Mouse (Mus musculus): Measurements from ENCODE around the gene Shisa9. TPM values are rescaled to one million over a fixed set of nuclear protein-coding genes. Genes with fewer than 3 reads are reported as not detected.
"Not testable (repeated sequence)": the region's sequence is repeated elsewhere in the genome, so short reads cannot be mapped to it uniquely, and the experiment has no call there.

The Shisa9 gene
- polyA plus RNA-seq (2016; fragmentation: Nextera tagmentation; extraction: Ambion mirVana), result 1.7 and 2.2 TPM in 2 replicates

DNA sequence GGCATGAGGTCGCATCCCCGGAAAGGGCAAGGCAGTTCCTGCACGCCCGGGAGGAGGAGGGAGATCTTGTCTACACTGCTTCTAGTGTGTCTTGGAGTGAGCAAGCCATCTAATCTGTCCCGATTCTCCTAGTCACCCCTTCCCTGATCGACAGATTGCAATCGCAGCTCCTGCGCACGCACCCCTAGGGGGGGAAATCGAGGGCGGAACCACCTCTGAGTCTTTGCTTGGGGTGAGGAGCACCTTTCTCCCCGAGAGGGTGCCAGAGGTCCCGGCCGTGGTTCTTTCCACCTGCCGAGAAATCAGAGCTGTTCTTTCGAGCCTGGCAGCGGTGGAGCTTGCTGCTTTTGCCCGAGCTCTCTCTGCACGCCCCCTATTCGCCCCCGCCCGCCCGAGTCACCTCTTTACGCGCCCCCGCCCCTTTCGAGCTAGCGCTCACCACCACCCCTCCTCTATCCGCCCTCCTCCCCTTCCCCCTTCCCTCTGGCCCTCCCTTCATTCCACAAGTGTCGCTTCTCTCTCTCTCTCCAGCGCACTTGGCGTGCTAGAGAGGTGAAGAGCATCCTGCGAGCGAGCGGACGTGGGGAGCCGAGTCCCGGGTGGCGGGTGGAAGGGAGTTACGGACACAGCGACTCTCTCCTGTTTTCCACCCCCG, at the start of gene Shisa9:
Gene Shisa9, plus strand, starts transcription at position 498 of the 655 bp plus-strand sequence.
- under 1% methylated on average over 42 of the region's 42 CpGs for WGBS
- H3K9ac ChIP-seq, result peak within 1 kb of the TSS; percentile 58
- H3K4me3 ChIP-seq, result peak within 1 kb of the TSS; percentile 53
- H3K27me3 ChIP-seq (replicated peaks), result peaks cover 66% of the 10 kb centered on the region
- ATAC-seq (ENCODE audit: low FRiP score, low read depth), result peak; percentile 67
- H3K27ac ChIP-seq, result no peak within 1 kb of the TSS
- no peaks in the 10 kb centered on the region for H3K36me3 ChIP-seq
- H3K9me3 ChIP-seq, result no peaks in the 10 kb centered on the region
- peak within 1 kb of the TSS; percentile 97 for H3K4me2 ChIP-seq (replicated peaks)
- peaks cover 19% of the 10 kb centered on the region for H3K4me1 ChIP-seq

GRCm38 (mm10) chr16:11940477-11940876, 43.4 kb upstream of the Shisa9 start:
- H3K9me3 ChIP-seq, result no peaks in the 10 kb centered on the region
- no peak overlapping the region for H3K4me3 ChIP-seq
- no peaks in the 10 kb centered on the region for H3K4me1 ChIP-seq
- no peaks in the 10 kb centered on the region for H3K36me3 ChIP-seq
- no peaks in the 10 kb centered on the region for H3K27me3 ChIP-seq (replicated peaks)
- no peak for ATAC-seq (ENCODE audit: low FRiP score, low read depth)
- H3K9ac ChIP-seq, result no peak overlapping the region
- no peak overlapping the region for H3K27ac ChIP-seq
- no peak overlapping the region for H3K4me2 ChIP-seq (replicated peaks)

- H3K9ac ChIP-seq, result no peak overlapping the region
- H3K27me3 ChIP-seq (replicated peaks), result no peaks in the 10 kb centered on the region
- no peak overlapping the region for H3K4me3 ChIP-seq
- 86% methylated on average over 1 of the region's 1 CpGs for WGBS
- no peak overlapping the region for H3K4me2 ChIP-seq (replicated peaks)
- no peak overlapping the region for H3K27ac ChIP-seq
- H3K36me3 ChIP-seq, result no peaks in the 10 kb centered on the region
- H3K9me3 ChIP-seq, result no peaks in the 10 kb centered on the region
- no peaks in the 10 kb centered on the region for H3K4me1 ChIP-seq
- no peak for ATAC-seq (ENCODE audit: low FRiP score, low read depth)
Observed at GRCm38 (mm10) chr16:11960691-11961090, 23.2 kb upstream of the Shisa9 start.

- Histone ChIP-seq H3K27ac (no peak overlapping the region), H3K27me3 (replicated peaks) (no peaks in the 10 kb centered on the region), H3K9ac (no peak overlapping the region), H3K9me3 (0 out of 2 replicates have a peak, but pooled peaks cover 3% of the 10 kb centered on the region), H3K4me3 (no peak overlapping the region), H3K36me3 (no peaks in the 10 kb centered on the region), H3K4me2 (replicated peaks) (no peak overlapping the region), H3K4me1 (no peaks in the 10 kb centered on the region)
- 88% methylated on average over 8 of the region's 8 CpGs for WGBS
- no peak for ATAC-seq (ENCODE audit: low FRiP score, low read depth)
Observed at GRCm38 (mm10) chr16:11966041-11966440, 17.9 kb upstream of the Shisa9 start.

GRCm38 (mm10) chr16:11966810-11967209, 17.1 kb upstream of the Shisa9 start:
- H3K27me3 ChIP-seq (replicated peaks); H3K4me2 ChIP-seq (replicated peaks); H3K9ac ChIP-seq; H3K4me1 ChIP-seq; ATAC-seq (ENCODE audit: low FRiP score, low read depth); H3K27ac ChIP-seq; H3K4me3 ChIP-seq; H3K9me3 ChIP-seq; H3K36me3 ChIP-seq: not testable (repeated sequence)
- WGBS, result 93% methylated on average over 5 of the region's 5 CpGs

DNA sequence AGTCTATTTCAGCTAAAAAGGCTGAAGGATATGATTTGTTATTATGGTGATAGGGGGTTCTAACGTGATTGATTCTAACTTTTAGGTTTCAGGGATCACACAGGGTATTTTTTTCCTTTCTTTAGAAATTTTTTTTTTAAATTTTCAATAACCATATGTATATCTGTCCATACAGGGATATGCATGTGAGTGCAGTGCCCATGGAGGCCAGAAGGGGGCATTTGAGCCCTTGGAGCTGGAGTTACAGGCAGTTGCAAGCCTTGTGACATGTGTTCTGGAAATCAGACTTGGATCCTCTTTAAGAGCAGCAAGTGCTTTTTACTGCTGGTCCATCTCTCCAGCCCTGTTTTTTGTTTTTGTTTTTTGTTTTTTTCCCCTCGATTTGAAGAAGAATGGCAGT, 16.3 kb upstream of the Shisa9 start:
- H3K9me3 ChIP-seq, result 0 out of 2 replicates have a peak, but pooled peaks cover 3% of the 10 kb centered on the region
- H3K36me3 ChIP-seq, result no peaks in the 10 kb centered on the region
- no peaks in the 10 kb centered on the region for H3K27me3 ChIP-seq (replicated peaks)
- H3K4me3 ChIP-seq, result no peak overlapping the region
- H3K4me1 ChIP-seq, result no peaks in the 10 kb centered on the region
- ATAC-seq (ENCODE audit: low FRiP score, low read depth), result no peak
- no peak overlapping the region for H3K4me2 ChIP-seq (replicated peaks)
- WGBS, result 62% methylated on average over 2 of the region's 2 CpGs
- no peak overlapping the region for H3K27ac ChIP-seq
- no peak overlapping the region for H3K9ac ChIP-seq

DNA sequence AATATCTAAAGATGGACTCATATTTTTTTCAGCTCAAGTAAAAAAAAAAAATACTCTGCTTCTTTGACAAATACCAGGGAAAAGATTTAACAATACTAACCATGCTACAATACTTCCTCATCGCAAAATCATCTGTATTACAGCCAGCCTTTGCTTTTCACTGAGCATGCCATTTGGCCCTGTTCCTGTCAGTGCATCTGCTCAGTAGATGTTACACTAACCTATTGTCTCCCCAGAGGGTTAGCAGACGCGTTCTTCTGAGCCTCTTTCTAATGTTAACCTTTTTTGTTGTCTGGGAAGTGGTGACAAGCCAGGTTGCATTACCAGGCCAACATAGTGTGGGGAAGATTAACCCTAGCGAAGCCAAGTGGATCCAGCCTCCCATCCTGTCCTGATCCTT, 10.2 kb upstream of the Shisa9 start:
- Histone ChIP-seq H3K4me2 (replicated peaks) (no peak overlapping the region), H3K4me3 (no peak overlapping the region), H3K36me3 (no peaks in the 10 kb centered on the region), H3K4me1 (no peaks in the 10 kb centered on the region), H3K27me3 (replicated peaks) (no peaks in the 10 kb centered on the region), H3K27ac (no peak overlapping the region), H3K9ac (no peak overlapping the region), H3K9me3 (no peaks in the 10 kb centered on the region)
- no peak for ATAC-seq (ENCODE audit: low FRiP score, low read depth)
- 58% methylated on average over 4 of the region's 4 CpGs for WGBS

DNA sequence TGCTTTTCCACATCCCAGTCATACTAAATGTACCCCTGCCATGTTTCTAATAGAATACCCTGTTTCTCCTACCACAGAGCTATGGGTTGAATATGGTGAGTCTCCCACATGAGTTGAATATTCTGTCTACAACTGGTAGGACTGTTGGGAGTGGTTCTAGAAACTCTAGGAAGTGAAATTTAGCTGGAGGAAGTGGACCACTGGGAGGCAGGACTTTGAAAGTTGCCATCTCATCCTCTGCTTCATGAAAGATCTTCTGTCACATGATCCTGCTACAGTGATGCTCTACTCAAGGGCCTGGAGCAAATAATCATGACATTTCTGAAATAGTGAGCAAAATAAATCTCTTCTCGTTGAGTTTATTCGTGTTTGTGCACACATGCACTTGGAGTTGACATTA, 7.2 kb upstream of the Shisa9 start:
- H3K9me3 ChIP-seq, result no peaks in the 10 kb centered on the region
- H3K27ac ChIP-seq, result no peak overlapping the region
- H3K27me3 ChIP-seq (replicated peaks), result no peaks in the 10 kb centered on the region; the same call in 1 of the 2 replicates
- no peaks in the 10 kb centered on the region for H3K36me3 ChIP-seq
- WGBS, result 82% methylated on average over 2 of the region's 2 CpGs
- H3K9ac ChIP-seq, result no peak overlapping the region
- ATAC-seq (ENCODE audit: low FRiP score, low read depth), result no peak
- H3K4me2 ChIP-seq (replicated peaks), result no peak overlapping the region
- H3K4me1 ChIP-seq, result no peaks in the 10 kb centered on the region
- H3K4me3 ChIP-seq, result no peak overlapping the region

DNA sequence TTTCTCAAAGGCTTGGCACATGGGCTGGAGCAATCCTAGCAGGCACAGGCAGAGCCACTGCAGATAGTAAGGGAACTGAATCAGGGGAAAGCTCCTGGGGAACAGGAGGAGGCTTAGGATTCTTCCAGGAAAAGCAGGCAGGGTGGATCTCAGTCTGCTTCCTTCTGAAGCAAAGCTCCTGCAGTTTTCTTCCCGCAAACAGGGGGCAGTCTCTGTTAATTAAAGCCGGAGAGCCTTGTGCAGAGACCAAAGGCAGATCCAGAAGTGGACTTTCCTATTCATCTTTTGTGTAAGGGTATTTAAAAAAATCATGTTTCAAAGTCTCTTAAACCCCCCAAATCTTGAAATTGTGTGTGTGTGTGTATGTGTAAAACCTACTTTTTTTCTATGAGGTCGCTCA, 3.1 kb upstream of the Shisa9 start:
- no peak for ATAC-seq (ENCODE audit: low FRiP score, low read depth)
- 28% methylated on average over 3 of the region's 3 CpGs for WGBS
- H3K4me3 ChIP-seq, result no peak overlapping the region
- H3K27me3 ChIP-seq (replicated peaks), result peaks cover 39% of the 10 kb centered on the region
- H3K4me1 ChIP-seq, result peaks cover 19% of the 10 kb centered on the region
- H3K36me3 ChIP-seq, result no peaks in the 10 kb centered on the region
- no peak overlapping the region for H3K9ac ChIP-seq
- no peaks in the 10 kb centered on the region for H3K9me3 ChIP-seq
- no peak overlapping the region for H3K4me2 ChIP-seq (replicated peaks)
- no peak overlapping the region for H3K27ac ChIP-seq

DNA sequence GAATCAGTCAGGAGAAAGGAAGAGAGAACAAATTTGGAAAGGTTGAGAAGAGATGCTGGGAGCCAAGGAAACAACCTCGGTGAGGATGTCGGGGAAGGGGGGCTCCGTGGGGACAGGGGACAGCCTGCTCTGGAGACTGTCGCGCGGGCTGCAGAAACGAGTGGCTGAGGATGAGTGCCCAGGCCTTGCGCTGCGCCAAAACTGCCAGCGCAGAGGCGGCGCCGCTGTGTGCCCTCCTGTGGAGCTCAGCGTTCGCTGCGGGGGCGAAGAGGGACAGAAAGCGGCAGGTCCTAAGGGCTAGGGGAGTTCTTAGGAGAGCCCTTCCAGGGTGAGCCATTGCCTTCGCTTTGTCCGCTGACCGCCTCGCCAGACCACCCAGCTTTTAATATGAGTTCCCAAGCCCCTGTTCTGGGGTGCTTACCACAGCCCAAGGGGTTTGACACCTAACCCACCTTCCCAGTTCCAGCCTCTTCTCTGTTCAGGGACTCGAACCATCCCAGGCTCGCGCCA, 752 bp upstream of the Shisa9 start:
- H3K4me3 ChIP-seq, result peak overlapping the region; percentile 53
- H3K9me3 ChIP-seq, result no peaks in the 10 kb centered on the region
- WGBS, result under 1% methylated on average over 25 of the region's 25 CpGs
- ATAC-seq (ENCODE audit: low FRiP score, low read depth), result peak; percentile 19; the same call in 1 of the 2 replicates
- peak overlapping the region; percentile 44 for H3K9ac ChIP-seq
- no peaks in the 10 kb centered on the region for H3K36me3 ChIP-seq
- H3K27ac ChIP-seq, result no peak overlapping the region
- H3K27me3 ChIP-seq (replicated peaks), result peaks cover 62% of the 10 kb centered on the region
- peak overlapping the region; percentile 97 for H3K4me2 ChIP-seq (replicated peaks)
- peaks cover 19% of the 10 kb centered on the region for H3K4me1 ChIP-seq

DNA sequence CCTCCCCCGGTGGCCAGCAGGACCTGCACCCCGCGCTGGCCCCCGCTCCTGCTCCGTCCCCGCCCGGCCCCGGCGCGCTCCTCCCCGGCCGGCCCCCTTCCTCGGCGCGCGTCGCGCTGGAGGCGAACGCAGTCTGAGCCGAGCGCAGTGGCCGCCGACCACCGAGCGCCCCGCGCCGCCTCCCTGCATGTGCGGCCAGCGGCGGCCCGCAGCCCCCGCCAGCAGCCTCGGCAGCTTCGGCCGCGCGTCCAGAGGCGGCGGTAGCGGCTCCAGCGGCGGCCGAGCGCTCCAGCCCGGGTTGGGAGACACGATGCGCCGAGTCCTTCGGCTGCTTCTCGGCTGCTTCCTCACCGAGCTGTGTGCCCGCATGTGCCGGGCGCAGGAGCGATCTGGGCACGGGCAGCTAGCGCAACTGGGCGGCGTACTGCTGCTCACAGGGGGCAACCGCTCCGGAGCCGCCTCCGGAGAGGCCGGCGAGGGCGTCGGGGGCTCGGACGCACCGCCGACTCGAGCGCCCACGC, 418 bp downstream of the Shisa9 start:
- WGBS, result 1% methylated on average over 71 of the region's 76 CpGs
- Histone ChIP-seq H3K4me1 (peaks cover 19% of the 10 kb centered on the region), H3K27me3 (replicated peaks) (peaks cover 66% of the 10 kb centered on the region), H3K9me3 (no peaks in the 10 kb centered on the region), H3K9ac (peak overlapping the region; percentile 58), H3K36me3 (no peaks in the 10 kb centered on the region), H3K4me3 (peak overlapping the region; percentile 53), H3K27ac (no peak overlapping the region), H3K4me2 (replicated peaks) (peak overlapping the region; percentile 97)
- ATAC-seq (ENCODE audit: low FRiP score, low read depth), result peak; percentile 73

DNA sequence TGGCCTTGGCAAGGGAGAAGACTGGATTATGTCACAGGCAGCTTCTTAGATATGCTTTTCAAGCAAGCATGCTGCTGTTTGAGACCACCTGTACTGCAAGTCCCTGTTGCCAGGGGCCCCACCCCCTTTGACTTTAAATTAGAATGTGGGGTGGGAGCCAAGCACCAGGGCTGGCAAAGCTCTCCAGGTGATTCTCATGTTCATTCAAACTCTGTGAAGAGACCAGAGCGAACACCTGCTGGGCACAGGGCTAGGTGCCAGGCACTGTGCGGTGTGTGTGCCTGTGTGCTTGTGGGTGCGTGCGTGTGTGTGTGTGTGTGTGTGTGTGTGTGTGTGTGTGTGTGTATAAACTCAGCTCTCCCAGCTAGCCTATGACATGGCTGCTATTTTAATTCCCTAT, 3.1 kb downstream of the Shisa9 start:
- Histone ChIP-seq H3K4me2 (replicated peaks) (no peak overlapping the region), H3K9ac (no peak overlapping the region), H3K36me3 (no peaks in the 10 kb centered on the region), H3K4me1 (peaks cover 19% of the 10 kb centered on the region), H3K27me3 (replicated peaks) (peaks cover 64% of the 10 kb centered on the region), H3K4me3 (no peak overlapping the region), H3K9me3 (no peaks in the 10 kb centered on the region), H3K27ac (no peak overlapping the region)
- 68% methylated on average over 4 of the region's 4 CpGs for WGBS
- no peak for ATAC-seq (ENCODE audit: low FRiP score, low read depth)

GRCm38 (mm10) chr16:12005177-12005576, 21.3 kb downstream of the Shisa9 start:
- no peak for ATAC-seq (ENCODE audit: low FRiP score, low read depth)
- H3K9ac ChIP-seq, result no peak overlapping the region
- no peaks in the 10 kb centered on the region for H3K27me3 ChIP-seq (replicated peaks)
- H3K9me3 ChIP-seq, result no peaks in the 10 kb centered on the region
- no peak overlapping the region for H3K27ac ChIP-seq
- WGBS, result 88% methylated on average over 2 of the region's 2 CpGs
- H3K36me3 ChIP-seq, result no peaks in the 10 kb centered on the region
- no peak overlapping the region for H3K4me2 ChIP-seq (replicated peaks)
- no peak overlapping the region for H3K4me3 ChIP-seq
- no peaks in the 10 kb centered on the region for H3K4me1 ChIP-seq

Measured in neural tube, embryonic 12.5 days (tissue).